Mouse (Mus musculus): ENCODE data around the gene Arhgap22.
A peak's percentile ranks its signal among the peaks of the same experiment; 100 is the strongest.

The Arhgap22 gene

GRCm38 (mm10) chr14:33278374-33278773 is 64.5 kb downstream of the Arhgap22 start:
- peak; percentile 53 for DNase-seq (ENCODE audit: low read depth, low spot score)

GRCm38 (mm10) chr14:33280921-33281320 is 67.1 kb downstream of the Arhgap22 start:
- no peak for DNase-seq (ENCODE audit: low read depth, low spot score)

- no peak for DNase-seq (ENCODE audit: low read depth, low spot score)
Measured at GRCm38 (mm10) chr14:33282447-33282846, 68.6 kb downstream of the Arhgap22 start.

- DNase-seq (ENCODE audit: low read depth, low spot score) = no peak
Measured at GRCm38 (mm10) chr14:33287920-33288319, 74.1 kb downstream of the Arhgap22 start.

- DNase-seq (ENCODE audit: low read depth, low spot score) = no peak
Measured at GRCm38 (mm10) chr14:33290038-33290437, 76.2 kb downstream of the Arhgap22 start.

GRCm38 (mm10) chr14:33294488-33294887 is 80.7 kb downstream of the Arhgap22 start:
- DNase-seq (ENCODE audit: low read depth, low spot score) = no peak

GRCm38 (mm10) chr14:33296698-33297341 is 83.0 kb downstream of the Arhgap22 start:
- DNase-seq (ENCODE audit: low read depth, low spot score) = peak; percentile 94

GRCm38 (mm10) chr14:33300591-33300990 is 86.8 kb downstream of the Arhgap22 start:
- no peak for DNase-seq (ENCODE audit: low read depth, low spot score)

GRCm38 (mm10) chr14:33303348-33303819 is 89.6 kb downstream of the Arhgap22 start:
- DNase-seq (ENCODE audit: low read depth, low spot score) = peak; percentile 94

GRCm38 (mm10) chr14:33305645-33306281 is 91.9 kb downstream of the Arhgap22 start:
- DNase-seq (ENCODE audit: low read depth, low spot score) = peak; percentile 59

- DNase-seq (ENCODE audit: low read depth, low spot score) = no peak
Measured at GRCm38 (mm10) chr14:33310719-33311118, 96.9 kb downstream of the Arhgap22 start.

- no peak for DNase-seq (ENCODE audit: low read depth, low spot score)
Measured at GRCm38 (mm10) chr14:33312309-33312708, 98.5 kb downstream of the Arhgap22 start.

- peak; percentile 80 for DNase-seq (ENCODE audit: low read depth, low spot score)
Measured at GRCm38 (mm10) chr14:33313624-33314023, 99.8 kb downstream of the Arhgap22 start.

GRCm38 (mm10) chr14:33314160-33314559 is 100.3 kb downstream of the Arhgap22 start:
- DNase-seq (ENCODE audit: low read depth, low spot score) = no peak

GRCm38 (mm10) chr14:33315111-33315510 is 101.3 kb downstream of the Arhgap22 start:
- no peak for DNase-seq (ENCODE audit: low read depth, low spot score)

GRCm38 (mm10) chr14:33315771-33316170 is 101.9 kb downstream of the Arhgap22 start:
- peak; percentile 27 for DNase-seq (ENCODE audit: low read depth, low spot score)

- DNase-seq (ENCODE audit: low read depth, low spot score) = no peak
Measured at GRCm38 (mm10) chr14:33317946-33318345, 104.1 kb downstream of the Arhgap22 start.

- DNase-seq (ENCODE audit: low read depth, low spot score) = peak; percentile 37
Measured at GRCm38 (mm10) chr14:33319541-33320521, 106.0 kb downstream of the Arhgap22 start.

- no peak for DNase-seq (ENCODE audit: low read depth, low spot score)
Measured at GRCm38 (mm10) chr14:33320856-33321255, 107.0 kb downstream of the Arhgap22 start.

- DNase-seq (ENCODE audit: low read depth, low spot score) = peak; percentile 72
Measured at GRCm38 (mm10) chr14:33322661-33323088, 108.8 kb downstream of the Arhgap22 start.

GRCm38 (mm10) chr14:33324556-33324955 is 110.7 kb downstream of the Arhgap22 start:
- DNase-seq (ENCODE audit: low read depth, low spot score) = peak; percentile 36

GRCm38 (mm10) chr14:33328369-33328768 is 114.5 kb downstream of the Arhgap22 start:
- DNase-seq (ENCODE audit: low read depth, low spot score) = peak; percentile 49

All from brain, adult 2 months (tissue).